Mouse (Mus musculus) ovary, postnatal 14 days (tissue): ENCODE measurements around the gene Slc35f1.

Experiments used
- DNase-seq: peaks from one replicate; pipeline ENCODE4 v3.0.0; 2022; ENCODE audit warnings: low spot score

Slc35f1 gene

DNA sequence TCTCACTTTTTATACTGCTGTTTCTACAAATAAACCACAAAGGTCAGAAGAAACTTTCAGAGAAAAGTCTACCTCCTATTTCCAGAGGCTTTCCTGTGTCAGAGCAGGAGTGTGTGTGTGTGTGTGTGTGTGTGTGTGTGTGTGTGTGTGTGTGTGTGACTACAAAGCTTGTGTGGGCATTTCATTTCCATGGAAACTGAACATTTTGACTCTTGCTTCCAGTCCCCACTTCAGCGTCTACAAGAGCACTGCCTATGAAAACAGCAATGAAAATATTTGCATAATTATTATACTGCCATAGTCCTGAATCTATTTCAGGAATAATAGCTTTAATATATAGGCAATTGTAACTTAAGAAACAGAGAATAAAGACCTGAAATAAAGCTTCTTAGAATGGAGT, 241.8 kb downstream of the Slc35f1 start:
- no peak for DNase-seq

DNA sequence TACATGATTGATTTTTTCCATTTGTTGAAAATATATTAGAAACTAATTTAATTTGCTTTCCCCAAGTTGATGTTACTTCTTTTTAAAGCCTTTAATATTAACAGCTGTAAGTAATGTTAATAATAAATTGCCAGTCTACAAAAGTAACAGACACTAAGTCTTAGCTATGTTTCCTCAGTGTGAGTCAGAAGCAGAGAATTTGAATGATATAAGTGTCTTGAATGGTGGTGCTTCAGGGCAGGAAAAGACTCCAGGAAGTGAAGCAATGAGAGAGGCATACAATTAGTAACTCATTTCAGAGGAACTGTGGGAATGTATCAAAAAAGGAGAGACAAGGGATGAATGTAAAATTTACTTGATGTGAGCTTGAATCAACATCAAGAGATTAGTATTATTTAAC, 244.3 kb downstream of the Slc35f1 start:
- no peak for DNase-seq

DNA sequence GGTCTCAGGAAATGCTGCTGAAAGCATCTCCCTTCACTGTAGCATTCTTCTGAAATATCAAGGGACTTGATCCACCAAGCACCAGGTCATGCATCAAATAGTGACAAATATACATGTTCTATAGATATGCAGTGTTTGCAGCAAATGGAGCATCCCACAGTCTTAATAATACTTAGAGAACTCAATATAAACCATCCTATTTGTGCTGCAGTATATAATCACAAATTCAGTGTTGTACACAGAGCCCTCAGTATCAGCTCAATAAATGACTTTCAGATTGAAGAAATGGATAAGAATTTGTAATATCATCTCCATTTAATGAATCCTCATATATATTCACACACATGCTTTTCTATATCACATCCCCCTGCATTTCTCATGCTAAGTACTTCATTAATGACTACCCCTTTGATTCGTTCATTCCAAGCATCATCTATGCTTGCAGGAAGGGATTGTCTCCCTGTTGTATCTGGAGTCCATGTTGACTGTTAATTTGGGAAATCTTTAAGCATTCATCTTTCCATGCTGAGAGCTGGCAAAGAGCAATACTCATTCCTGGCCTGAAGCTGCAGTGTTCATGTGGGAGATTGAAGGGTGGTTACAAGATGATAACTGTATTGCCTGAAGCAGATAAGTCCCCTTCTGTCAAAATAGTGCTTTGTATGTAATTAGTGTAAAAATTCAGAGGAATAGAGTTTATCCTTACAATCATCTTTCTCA, 249.9 kb downstream of the Slc35f1 start:
- no peak for DNase-seq

DNA sequence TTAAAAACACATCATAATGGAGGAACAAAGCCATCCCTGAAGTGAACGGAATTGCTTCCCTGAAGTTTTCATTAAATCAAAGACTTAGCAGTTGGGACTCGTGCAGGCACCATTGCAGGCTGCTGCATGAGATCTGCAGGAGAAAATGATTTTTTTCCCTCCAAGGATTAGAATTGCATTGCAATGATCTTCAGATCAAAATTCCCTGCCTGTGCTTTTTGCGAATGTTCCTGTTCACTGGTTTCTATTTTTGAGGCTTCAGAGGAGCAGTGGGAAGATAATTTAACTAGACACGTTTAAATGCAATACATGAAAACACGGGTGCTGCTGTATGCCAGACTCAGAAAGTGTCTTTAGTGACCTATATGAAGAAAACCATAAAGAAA, 250.5 kb downstream of the Slc35f1 start:
- no peak for DNase-seq

DNA sequence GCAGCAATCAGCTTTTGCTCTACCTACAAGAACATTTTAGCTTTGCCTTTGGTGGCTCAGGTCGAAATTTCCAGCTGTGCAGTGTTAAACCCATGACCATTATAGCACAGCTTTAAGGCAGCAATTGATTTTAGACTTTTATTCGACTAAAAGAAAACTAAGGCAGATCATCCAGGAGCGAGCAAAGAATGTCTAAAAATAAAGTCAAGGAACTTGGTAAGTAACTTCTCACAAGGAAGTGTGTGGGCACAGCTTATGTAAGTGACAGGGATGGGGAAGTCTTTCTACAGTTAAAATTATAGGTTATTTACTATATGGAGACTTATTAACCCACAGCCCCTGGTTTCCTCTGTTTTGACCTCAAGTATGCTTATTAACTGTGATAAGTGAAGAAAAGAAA, 262.2 kb downstream of the Slc35f1 start:
- DNase-seq, result no peak

DNA sequence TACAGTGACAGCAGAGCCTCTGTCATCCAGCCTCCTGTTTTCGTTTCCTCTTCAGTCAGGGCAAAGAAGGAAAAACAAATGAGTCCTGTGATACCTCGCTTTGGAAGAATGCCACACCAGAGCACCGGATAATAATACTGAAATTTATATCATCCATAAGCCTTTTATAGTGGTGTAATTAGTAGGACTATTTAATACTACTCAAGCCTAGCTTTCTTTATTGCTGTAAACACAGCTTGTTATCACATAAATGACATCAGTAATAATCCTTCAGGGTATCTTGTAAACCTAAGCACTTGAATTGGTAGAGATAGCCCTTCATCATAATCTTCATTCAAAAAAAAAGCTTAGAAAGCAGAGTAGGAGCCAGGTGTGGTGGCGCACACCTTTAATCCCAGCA, 266.4 kb downstream of the Slc35f1 start:
- DNase-seq, result no peak

DNA sequence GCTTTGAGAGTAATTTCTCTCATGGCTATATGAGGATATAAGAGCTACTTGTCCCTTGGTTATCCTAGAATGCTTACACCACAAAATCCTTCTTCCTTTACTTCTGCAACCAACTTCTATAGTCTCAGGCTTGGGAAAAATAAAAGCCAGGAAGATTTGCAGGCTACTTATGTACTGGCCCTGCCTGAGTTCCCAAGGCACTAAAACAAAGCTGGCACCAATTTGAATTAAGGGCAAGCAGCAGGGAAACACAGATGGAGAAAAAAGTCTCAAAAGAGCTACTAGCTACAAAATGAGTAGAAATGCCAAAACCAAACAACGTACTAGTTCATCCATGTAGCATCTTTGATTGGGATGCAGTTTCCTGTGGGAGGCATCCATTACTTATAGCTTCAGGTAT, 288.9 kb downstream of the Slc35f1 start:
- DNase-seq, result no peak

DNA sequence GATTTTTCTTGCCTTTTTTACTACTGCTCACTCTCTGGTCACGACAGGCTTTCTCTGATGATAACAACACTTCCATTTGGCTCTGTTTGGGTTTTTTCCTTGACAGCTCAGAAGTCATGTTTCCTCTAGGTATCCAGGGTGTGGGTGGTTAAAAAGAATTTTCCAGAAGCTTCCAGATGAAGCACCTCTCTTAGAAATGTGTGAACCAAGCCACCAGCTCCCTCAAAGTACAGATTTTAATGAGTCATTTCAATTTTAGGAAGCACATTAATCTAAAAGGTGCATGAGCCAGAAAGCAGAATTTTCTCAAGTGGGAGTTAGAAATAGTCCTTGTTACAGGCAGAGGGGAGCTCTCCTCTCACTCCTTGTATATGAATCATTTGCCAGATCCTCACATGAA, 292.5 kb downstream of the Slc35f1 start:
- DNase-seq, result no peak

DNA sequence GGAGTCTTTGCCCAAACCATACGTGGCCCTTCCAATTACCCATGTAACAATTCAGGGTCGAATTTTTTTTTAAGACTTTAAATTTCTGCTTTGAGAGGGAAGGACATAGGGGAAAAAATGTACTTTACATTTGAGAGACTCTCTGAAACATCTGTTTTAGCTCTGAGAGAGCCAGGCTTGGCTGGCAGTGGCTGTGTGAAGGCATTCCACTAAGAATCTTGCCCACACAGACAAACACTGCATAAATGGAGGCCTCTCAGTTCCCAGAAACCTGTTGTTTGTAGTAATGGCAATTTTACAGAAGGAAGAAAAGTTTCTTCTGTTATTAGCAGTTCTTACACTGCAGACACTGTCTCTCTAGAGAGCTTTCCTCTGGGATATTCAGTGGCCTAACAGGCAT, 301.9 kb downstream of the Slc35f1 start:
- DNase-seq, result no peak

DNA sequence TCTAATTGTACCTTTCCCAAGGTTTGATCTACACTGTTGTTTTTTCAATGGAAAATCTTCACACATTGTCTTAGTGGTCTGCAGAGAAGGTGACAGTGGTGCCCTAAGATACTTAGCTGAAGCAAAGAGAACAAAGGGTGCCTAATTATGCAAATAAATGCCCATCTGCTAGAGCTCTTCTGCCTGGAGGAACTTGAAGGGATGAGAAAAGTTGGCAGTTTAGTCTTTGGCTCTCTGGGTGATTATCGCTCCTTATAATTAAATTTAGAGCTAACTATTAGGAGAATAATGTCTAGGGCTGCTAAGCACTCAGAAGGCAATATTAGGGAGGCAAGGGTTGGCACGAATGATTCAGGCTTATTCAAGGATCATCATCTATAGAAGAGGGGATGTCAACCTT, 306.6 kb downstream of the Slc35f1 start:
- no peak for DNase-seq

DNA sequence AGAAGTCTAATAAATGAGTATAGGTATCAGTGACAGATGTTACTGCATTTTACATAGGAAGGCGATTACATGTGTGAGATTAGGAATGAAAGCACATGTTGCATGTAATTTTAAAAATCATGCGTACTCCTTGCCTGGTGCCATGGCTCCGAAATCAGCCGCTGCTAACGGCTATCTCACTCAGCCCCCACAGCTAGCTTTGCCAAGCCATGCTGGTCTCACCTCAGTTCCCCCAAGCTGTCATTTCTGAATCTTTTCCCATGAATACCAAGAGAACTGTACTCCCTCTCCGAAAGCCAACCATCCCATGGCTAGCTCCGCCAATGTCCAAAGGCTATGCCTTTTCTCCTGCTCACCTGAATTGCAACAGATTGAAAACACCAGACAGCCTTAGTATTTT, 310.8 kb downstream of the Slc35f1 start:
- DNase-seq, result no peak

DNA sequence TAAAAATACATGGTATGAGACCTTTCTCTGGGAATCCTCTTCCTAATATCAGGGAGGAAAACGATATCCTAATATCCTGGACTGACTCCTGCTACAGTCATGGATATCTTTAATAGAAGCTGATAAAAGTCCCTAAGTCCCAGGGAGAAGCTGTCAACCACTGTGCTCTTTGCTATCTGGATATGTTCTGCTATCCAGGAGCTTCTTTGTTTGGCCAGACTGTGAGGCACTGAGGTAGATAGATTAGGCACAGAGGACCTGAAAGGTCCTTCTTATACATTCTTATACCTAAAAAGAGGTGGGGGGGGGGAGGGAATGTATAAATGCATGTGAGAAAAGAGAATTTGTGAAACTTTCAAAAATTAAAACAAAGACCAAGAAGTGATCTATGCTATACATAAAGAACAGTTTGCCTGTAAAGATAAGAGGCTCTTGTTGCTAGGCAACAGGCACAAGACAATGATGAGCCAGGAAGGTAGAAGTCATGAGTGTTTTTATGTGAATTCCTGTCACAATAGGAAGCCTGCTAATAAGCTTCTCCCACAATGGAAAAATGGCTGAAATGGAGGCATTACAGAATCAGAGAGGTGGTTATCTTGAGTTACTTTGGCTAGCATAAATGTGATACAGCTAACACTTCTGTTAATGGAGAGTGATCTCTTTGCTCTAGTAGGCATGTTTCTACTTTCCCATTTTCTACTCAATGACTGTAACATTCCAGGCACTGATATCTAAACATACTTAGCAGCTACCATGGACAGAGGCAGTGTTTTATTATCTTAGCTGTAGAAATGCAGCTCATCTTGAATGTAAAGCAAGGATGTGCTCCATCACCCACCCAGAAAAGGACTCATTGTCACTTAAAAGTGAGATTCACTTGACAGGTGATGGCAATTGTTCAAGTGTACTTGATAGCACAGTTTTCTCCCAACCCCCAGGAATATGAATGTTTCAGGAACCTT, 316.2 kb downstream of the Slc35f1 start:
- no peak for DNase-seq

DNA sequence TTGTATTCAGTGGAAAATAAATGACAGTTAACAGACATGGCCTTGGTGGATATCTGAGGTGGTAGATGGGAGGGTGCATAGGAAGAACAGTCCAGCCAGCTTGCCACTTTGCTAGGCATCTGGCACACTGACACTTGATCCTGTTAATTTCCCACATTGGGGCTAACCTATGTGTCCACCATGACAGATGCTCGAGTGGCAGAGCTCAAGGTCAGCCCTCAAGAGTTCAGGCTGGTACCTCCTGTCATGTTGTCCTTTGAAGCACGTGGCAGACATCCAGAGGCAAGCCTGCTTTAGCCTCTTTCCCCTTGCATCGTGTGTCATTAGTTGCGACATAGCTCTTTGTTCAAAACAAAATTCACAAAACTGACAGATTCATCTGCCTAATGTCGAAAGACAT, 323.5 kb downstream of the Slc35f1 start:
- DNase-seq, result no peak

DNA sequence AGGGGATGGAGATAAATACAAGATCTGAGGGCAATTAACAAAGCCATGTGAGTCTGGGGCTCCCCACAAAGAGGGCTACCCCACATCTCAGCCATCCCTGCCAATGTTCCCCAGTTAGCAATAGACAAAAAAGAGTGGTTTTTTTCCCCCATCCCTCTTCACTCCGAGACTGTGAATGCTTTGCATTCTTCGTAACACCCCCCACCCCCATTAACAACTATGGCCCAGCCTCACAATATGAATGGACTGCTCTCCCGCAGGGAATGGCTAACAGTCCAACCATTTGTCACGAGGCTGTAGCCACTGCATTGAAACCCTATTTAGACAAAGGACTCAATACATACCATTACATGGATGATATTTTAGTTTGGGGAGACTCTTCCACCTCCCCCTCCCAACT, 338.1 kb downstream of the Slc35f1 start:
- no peak for DNase-seq

DNA sequence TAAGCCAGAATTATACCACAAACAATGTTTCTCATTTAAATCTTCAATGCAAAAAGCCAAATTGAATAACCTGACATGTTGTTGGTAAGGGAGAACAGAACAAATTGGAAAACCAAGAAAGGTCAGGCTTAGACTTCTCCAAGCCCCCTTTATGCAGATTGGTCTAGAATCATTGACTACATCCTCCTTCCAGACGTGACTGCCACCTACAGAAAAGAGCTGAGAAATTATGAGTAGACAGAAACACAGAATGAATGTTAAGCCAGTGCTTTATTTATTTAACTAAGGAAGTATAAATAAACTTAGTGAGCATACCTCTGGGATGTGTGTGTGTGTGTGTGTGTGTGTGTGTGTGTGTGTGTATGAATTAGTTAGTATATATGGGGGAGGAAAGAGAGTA, 344.9 kb downstream of the Slc35f1 start:
- DNase-seq, result no peak

DNA sequence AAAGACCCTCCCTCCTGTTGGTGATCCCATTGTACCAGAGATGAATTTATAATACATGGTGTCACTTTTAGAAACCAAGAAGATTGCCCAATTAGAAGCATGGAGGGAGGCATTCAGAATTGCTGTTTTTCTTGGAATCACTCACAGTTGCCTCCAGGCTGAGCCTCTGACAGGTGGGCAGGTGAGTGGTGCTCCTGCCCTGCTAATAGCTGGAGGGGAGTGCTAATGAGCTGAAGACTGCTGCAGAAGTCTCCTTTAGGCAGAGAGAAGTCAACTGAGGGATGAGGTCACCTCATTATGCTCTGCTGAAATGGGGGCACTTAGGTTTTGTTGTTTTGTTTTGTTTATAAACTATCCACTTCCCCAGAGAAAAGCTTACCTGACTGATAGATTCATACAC, 355.6 kb downstream of the Slc35f1 start:
- DNase-seq, result no peak

DNA sequence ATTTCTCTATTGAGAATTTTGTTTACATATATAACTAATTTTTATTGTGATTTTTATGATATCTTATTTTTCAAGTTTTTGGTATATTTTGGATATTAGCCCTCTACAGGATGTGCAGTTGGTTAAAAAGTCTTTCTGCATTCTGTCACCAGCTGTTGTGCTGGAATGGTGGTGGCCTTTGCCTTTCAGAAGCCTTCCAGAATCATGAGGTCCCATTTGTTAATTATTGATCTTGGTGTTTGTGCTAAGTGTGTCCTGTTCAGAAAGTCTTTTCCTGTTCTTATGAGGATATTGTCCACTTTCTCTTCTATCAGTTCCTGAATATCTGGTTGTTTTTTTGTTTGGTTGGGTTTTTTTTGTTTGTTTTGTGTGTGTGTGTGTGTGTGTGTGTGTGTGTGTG, 362.2 kb downstream of the Slc35f1 start:
- no peak for DNase-seq

DNA sequence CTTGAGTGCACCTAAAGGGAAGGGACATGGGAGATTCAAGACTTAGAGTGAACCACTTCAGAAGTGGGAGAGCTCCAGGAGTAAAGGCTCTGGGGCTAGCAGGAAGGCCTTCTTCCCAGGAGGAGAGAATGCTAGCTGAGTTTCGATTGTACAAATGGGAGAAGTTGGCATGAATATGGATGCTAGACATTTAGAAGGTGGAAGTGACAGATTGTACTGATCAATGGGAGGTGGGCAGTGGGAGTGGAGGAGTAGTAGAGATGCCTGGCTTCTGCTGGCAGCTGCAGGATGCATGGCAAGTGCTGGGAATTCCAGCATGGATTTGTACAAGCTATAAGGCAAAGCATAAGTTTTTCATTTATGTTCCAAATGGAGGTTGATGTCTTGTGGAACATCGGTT, 370.4 kb downstream of the Slc35f1 start:
- no peak for DNase-seq

DNA sequence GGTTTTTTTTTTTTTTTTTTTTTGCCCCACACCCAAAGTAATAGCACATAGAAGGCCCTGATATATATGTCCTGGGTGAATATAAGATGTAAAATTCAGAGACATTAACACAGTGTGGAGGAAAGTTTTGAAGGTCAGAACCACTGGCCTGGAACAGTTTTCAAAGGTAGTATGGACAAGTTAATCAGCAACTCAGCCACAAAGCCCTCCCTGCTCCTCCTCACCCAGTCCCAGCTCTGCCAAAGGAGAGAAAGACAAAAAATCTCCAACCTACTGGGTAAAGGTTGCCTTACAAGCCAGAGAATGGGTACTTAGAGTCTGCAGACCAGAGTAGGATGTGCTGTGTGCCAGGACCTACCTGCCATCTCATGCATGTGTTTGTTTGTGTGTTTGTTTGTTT, 372.4 kb downstream of the Slc35f1 start:
- no peak for DNase-seq

DNA sequence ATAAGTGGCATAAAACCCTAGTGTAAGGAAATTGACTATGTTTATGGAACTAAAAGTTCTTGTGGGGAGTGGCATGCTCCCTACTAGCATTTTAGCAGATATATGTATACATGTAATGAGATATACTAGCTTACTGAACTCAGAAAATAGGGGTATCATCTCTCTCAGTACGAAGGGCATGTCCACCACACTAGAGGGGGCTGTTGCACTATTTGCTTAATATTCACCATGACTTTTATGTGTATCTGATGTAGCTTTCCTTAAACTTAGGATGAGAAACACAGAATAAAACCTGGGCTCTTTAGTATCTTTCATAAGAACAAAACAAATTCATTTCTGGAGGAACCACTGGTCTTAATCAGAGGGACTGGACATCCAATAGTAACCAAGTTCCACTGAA, 397.5 kb downstream of the Slc35f1 start:
- DNase-seq, result no peak

DNA sequence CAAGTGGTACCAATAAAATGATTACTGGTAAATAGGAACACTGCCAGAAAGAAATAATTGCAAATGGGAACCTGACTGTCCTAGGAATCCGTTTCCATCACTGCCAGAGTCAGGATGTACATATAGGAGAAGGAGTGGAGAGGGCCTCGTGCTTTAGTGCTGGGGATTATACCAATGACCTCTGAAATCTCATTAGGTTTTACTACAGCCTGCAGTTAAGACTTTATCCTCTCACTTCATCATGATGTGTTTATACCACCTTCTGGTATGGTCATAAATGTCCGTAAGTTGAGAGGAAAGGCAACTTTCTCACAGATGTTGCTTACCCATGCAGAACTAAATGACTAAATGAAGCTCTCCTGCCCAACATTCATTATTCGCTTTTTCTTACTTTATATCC, 401.2 kb downstream of the Slc35f1 start:
- DNase-seq, result no peak

DNA sequence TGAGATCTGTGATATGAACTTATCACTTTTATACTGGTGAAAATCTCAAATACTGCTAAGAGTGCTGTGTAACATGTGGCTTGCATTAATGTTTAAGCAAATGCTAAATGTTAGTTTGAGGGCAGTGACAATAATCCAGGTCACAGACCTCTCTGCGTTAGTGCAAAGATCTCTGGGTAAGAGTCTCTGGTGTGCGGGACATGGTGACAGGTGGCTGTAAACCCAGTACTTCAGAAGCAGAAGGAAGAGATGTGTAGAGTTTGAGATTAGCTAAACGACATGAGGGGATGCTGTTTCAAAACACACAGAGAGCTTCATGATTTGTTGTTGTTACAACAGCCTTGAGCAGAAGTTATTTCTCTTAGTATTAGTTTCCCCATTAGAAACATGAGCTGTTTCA, 406.1 kb downstream of the Slc35f1 start:
- no peak for DNase-seq

DNA sequence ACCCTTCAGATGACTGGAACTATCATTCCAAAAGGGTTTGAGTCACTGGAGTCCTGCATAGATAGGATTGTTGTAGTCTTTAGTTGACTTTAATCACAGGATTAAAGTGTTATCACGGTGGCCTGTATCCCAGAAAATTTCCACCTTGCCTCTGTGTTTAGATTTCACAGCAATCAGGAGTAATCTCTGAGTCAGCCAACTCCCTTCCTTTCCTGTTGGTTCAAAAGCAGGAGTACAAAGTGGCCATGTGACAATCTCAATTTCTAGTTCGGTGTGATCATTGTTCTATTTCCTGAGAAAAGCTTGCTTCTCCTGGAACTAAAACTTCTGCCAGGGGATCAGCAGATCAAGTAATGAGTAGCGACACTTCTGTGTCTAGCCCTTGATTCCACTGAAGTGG, 410.5 kb downstream of the Slc35f1 start:
- DNase-seq, result no peak

DNA sequence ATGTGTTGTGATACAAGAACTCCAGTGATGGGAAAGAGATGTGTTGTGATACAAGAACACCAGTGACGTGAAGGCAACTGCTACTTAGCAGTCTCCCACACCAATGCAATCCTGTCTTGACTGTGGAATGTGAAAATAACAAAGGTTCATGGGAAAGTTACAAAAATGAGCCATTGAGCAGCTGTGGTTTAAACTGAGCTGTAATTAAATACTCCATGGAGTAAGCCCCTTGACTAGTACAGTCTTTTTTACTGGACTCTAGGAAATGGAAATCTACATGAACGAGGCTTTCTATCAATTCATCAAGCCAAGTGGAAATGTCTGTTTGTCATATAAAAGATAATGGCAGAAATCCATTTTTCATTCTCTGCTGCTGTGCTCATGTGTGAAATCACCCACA, 411.1 kb downstream of the Slc35f1 start:
- no peak for DNase-seq
